Mouse (Mus musculus) kidney, adult 18-20 months (tissue): ENCODE results near the gene Pla2g15.

ENCODE experiments used
- DNase-seq: peaks from one replicate; pipeline ENCODE4 v3.0.0; 2021

Gene Pla2g15

GRCm38 (mm10) chr8:106135672-106136071 is 14.5 kb upstream of the Pla2g15 start:
- DNase-seq, result no peak

- peak; percentile 90 for DNase-seq
These were observed 13.8 kb upstream of the Pla2g15 start, which contains the start of gene Esrp2 for GRCm38 (mm10) chr8:106136156-106137130. Gene Esrp2, minus strand, starts transcription at chr8:106136974.

DNA sequence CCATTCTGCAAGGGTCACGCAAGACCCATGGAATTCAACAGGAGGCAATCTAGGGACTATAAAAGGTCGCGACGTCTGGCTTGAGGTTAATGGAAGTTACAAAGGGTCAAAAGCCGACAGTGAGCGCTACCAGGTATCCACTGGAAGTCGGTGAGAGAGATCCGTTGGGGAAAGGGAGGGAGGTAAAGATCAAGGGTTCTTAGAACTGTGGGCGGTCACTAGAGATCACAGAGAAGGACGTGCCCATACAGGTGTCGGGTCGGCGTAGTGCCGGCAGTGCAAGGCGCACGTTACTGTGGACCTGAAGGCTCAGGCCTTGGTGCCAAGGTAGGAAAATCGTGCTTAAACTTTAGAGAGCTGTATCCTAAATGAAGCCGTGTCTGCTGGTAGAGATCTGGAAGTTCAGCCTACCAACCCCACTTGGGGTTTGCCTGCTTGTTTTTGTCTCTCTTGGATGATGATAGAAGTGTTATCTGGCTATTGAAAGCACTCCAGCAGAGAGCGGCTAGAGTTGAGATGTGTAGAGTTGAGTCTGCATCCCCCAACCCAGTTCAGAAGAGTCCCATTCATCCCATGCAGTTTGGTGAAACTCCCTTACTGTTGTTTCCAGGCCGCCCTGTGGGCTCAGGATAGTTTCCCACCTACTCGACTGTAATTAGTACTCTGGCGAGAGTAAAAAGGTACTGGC is 12.8 kb upstream of the Pla2g15 start:
- no peak for DNase-seq

- peak; percentile 85 for DNase-seq
These were observed 12.2 kb upstream of the Pla2g15 start for GRCm38 (mm10) chr8:106137906-106138477.

- DNase-seq, result no peak
These were observed 11.6 kb upstream of the Pla2g15 start for GRCm38 (mm10) chr8:106138616-106139015.

GRCm38 (mm10) chr8:106140191-106140590 is 10.0 kb upstream of the Pla2g15 start:
- DNase-seq, result no peak

- peak; percentile 88 for DNase-seq
These were observed 9.4 kb upstream of the Pla2g15 start for GRCm38 (mm10) chr8:106140769-106141168.

DNA sequence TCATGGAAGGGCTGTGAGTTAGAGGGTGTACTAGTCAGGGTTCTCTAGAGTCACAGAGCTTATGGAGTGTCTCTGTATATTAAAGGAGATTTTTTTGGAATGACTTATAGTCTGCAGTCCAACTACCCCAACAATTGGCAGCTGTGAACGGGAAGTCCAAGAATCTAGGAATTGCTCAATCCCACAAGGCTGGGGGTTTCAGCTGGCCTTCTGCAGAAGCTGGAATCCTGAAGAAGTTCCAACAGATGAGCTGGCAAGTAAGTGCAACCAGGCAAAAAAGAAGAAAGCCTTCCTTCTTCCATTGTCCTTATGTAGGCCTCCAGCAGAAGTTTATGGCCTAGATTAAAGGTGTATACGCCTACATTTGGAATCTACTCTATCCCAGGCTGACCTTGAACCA is 4.9 kb upstream of the Pla2g15 start:
- no peak for DNase-seq

GRCm38 (mm10) chr8:106146014-106146413 is 4.2 kb upstream of the Pla2g15 start:
- no peak for DNase-seq

DNA sequence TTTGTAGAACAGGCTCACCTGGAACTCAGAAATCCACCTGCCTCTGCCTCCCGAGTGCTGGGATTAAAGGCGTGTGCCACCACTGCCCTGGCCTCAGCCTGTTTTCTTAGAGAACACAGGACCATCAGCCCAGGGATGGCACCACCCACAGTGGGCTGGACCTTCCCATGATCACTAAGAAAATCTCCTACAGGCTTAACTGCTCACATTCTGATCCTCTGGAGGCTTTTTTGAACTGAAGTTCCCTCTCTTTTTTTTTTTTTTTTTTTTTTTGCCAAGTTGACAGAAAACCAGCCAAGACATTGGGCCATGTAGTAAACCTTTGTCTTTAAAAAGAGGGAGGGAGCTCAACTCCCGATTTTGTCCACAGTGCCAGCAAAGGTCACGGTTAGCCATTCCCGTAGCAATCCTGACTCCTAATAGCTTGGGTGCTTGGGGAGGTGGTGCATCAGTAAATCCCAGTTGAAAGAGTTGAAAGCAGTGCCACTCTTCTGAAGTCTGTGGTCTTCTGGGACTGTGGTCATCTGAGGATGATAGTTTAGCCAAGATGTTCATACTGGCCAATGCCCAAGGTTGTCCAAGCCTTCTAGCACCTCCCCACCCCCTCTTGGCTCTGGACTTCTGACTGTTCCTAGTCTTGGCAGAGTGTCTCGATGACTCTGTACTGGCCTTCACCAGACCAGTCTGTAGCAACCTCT is 2.2 kb upstream of the Pla2g15 start:
- no peak for DNase-seq

- DNase-seq, result no peak
These were observed 1.2 kb upstream of the Pla2g15 start for GRCm38 (mm10) chr8:106149025-106149424.

DNA sequence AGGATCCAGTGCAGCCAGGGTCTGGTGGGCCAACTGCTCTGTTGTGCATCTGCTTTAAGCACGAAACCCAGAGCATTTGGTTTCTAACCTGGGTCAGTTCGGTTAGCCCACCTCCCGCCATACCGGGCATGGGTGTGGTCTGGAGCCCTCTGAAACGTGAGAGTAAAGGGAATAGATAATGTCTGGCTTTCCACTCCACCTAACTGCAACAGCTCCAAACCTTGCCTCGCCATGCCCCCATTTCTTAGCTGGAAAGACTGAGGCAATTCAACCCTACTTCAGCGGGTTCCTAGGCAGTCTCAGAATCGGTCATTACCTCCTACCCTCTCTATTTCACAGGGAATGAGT is 428 bp downstream of the Pla2g15 start:
- no peak for DNase-seq

- no peak for DNase-seq
These were observed 842 bp downstream of the Pla2g15 start for GRCm38 (mm10) chr8:106151041-106151440.

GRCm38 (mm10) chr8:106152876-106153275 is 2.7 kb downstream of the Pla2g15 start:
- DNase-seq, result no peak

- no peak for DNase-seq
These were observed 7.2 kb downstream of the Pla2g15 start for GRCm38 (mm10) chr8:106157419-106157818.

GRCm38 (mm10) chr8:106158381-106158780 is 8.2 kb downstream of the Pla2g15 start:
- DNase-seq, result no peak

DNA sequence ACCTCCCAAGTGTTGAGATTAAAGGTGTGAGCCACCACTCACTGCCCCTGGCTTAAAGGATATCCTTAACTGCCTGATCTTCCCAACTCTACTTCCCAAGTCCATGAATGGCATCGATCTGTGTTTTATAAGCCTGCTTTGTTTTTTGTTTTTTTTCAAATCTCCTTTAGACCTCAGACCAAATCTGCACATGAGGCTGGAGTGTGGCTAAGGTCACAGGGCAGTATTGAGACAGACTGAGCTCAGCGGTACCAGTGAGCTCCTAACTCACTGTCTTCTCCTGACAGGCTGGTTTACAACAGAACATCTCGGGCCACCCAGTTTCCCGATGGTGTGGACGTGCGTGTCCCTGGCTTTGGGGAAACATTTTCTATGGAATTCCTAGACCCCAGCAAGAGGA is 9.7 kb downstream of the Pla2g15 start:
- DNase-seq, result no peak

GRCm38 (mm10) chr8:106163251-106163650 is 13.1 kb downstream of the Pla2g15 start:
- no peak for DNase-seq

DNA sequence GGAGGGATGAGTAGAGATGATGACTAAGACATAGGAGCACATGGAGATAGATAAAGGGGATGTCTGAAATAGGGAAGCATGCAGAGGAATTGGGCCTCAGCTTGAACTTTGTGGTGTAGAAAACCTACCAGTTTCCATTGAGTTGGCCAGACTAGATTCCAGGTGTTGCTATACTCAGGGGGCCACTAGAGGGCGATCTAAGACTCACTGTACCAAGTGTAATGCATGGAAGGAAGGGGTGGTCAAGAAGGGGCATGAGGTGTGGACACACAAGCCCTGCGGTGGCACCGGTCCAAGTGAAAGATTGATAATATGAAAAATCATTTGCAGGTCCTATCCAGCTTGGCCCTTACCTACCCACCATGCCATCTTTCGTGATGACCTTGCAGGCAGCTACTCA is 15.3 kb downstream of the Pla2g15 start:
- DNase-seq, result peak; percentile 80

- peak; percentile 83 for DNase-seq
These were observed 18.3 kb downstream of the Pla2g15 start, which contains the start of gene Slc7a6 for GRCm38 (mm10) chr8:106168356-106169016. Gene Slc7a6, plus strand, starts transcription at chr8:106168857.

GRCm38 (mm10) chr8:106169017-106169933 is 19.1 kb downstream of the Pla2g15 start:
- peak; percentile 30 for DNase-seq
